Mouse (Mus musculus): Measurements from ENCODE around the gene Sf1. TPM values are rescaled to one million over a fixed set of nuclear protein-coding genes. Genes with fewer than 3 reads are reported as not detected.
A peak's percentile ranks its signal among the peaks of the same experiment; 100 is the strongest.

Gene Sf1
- polyA plus RNA-seq (2015; fragmentation: Nextera tagmentation; extraction: Ambion mirVana): 81.4 and 106 TPM in 2 replicates

GRCm38 (mm10) chr19:6363411-6364240 lies at the start of gene Sf1:
Sf1 (plus strand) TSS chr19:6363690.
- peak within 1 kb of the TSS; percentile 99 for H3K27ac ChIP-seq (ENCODE audit: low read depth, low read length)
- peak within 1 kb of the TSS; percentile 99 for H3K9ac ChIP-seq (ENCODE audit: low read depth, low read length)
- H3K9me3 ChIP-seq (ENCODE audit: control insufficient read depth, low read length): no peaks in the 10 kb centered on the region
- H3K4me1 ChIP-seq (ENCODE audit: control insufficient read depth, insufficient read depth, low read depth, low read length): peaks cover 20% of the 10 kb centered on the region
- H3K4me3 ChIP-seq (ENCODE audit: low read length): peak within 1 kb of the TSS; percentile 98
- H3K36me3 ChIP-seq (ENCODE audit: control insufficient read depth, insufficient read depth, low read length): peaks cover 22% of the 10 kb centered on the region
- under 1% methylated on average over 78 of the region's 85 CpGs for WGBS
- peak within 1 kb of the TSS; percentile 97 for H3K4me2 ChIP-seq (ENCODE audit: low read length)
- ATAC-seq: peak; percentile 99
- H3K27me3 ChIP-seq (replicated peaks; ENCODE audit: control insufficient read depth, insufficient read depth, low read length): no peaks in the 10 kb centered on the region

GRCm38 (mm10) chr19:6313796-6314195 lies 49.7 kb upstream of the Sf1 start:
- WGBS: 83% methylated on average over 8 of the region's 8 CpGs
- Histone ChIP-seq H3K4me1 (ENCODE audit: control insufficient read depth, insufficient read depth, low read depth, low read length) (no peaks in the 10 kb centered on the region), H3K9me3 (ENCODE audit: control insufficient read depth, low read length) (no peaks in the 10 kb centered on the region), H3K27me3 (replicated peaks; ENCODE audit: control insufficient read depth, insufficient read depth, low read length) (no peaks in the 10 kb centered on the region), H3K4me2 (ENCODE audit: low read length) (no peak overlapping the region), H3K9ac (ENCODE audit: low read depth, low read length) (no peak overlapping the region; the same call in 1 of the 2 replicates), H3K27ac (ENCODE audit: low read depth, low read length) (no peak overlapping the region), H3K4me3 (ENCODE audit: low read length) (no peak overlapping the region), H3K36me3 (ENCODE audit: control insufficient read depth, insufficient read depth, low read length) (no peaks in the 10 kb centered on the region; the same call in 1 of the 2 replicates)
- ATAC-seq: no peak

GRCm38 (mm10) chr19:6314513-6314912 lies 49.0 kb upstream of the Sf1 start:
- Histone ChIP-seq H3K9me3 (ENCODE audit: control insufficient read depth, low read length) (no peaks in the 10 kb centered on the region), H3K4me1 (ENCODE audit: control insufficient read depth, insufficient read depth, low read depth, low read length) (no peaks in the 10 kb centered on the region), H3K4me3 (ENCODE audit: low read length) (no peak overlapping the region), H3K9ac (ENCODE audit: low read depth, low read length) (no peak overlapping the region), H3K27ac (ENCODE audit: low read depth, low read length) (no peak overlapping the region), H3K4me2 (ENCODE audit: low read length) (no peak overlapping the region), H3K27me3 (replicated peaks; ENCODE audit: control insufficient read depth, insufficient read depth, low read length) (no peaks in the 10 kb centered on the region), H3K36me3 (ENCODE audit: control insufficient read depth, insufficient read depth, low read length) (peaks cover 2% of the 10 kb centered on the region; the same call in 1 of the 2 replicates)
- 84% methylated on average over 8 of the region's 8 CpGs for WGBS
- ATAC-seq: no peak

- whole genome bisulfite sequencing: 75% methylated on average over 14 of the region's 14 CpGs
- H3K4me2 ChIP-seq (ENCODE audit: low read length): no peak overlapping the region
- no peaks in the 10 kb centered on the region for H3K9me3 ChIP-seq (ENCODE audit: control insufficient read depth, low read length)
- no peaks in the 10 kb centered on the region for H3K27me3 ChIP-seq (replicated peaks; ENCODE audit: control insufficient read depth, insufficient read depth, low read length)
- H3K36me3 ChIP-seq (ENCODE audit: control insufficient read depth, insufficient read depth, low read length): peaks cover 2% of the 10 kb centered on the region; the same call in 1 of the 2 replicates
- no peak for ATAC-seq
- H3K4me3 ChIP-seq (ENCODE audit: low read length): no peak overlapping the region
- H3K27ac ChIP-seq (ENCODE audit: low read depth, low read length): no peak overlapping the region
- H3K4me1 ChIP-seq (ENCODE audit: control insufficient read depth, insufficient read depth, low read depth, low read length): no peaks in the 10 kb centered on the region
- H3K9ac ChIP-seq (ENCODE audit: low read depth, low read length): no peak overlapping the region
These were observed 47.9 kb upstream of the Sf1 start for GRCm38 (mm10) chr19:6315573-6315972.

- H3K4me1 ChIP-seq (ENCODE audit: control insufficient read depth, insufficient read depth, low read depth, low read length): no peaks in the 10 kb centered on the region
- H3K27me3 ChIP-seq (replicated peaks; ENCODE audit: control insufficient read depth, insufficient read depth, low read length): no peaks in the 10 kb centered on the region
- no peak overlapping the region for H3K9ac ChIP-seq (ENCODE audit: low read depth, low read length)
- H3K4me2 ChIP-seq (ENCODE audit: low read length): no peak overlapping the region
- ATAC-seq: no peak
- peaks cover 2% of the 10 kb centered on the region; the same call in 1 of the 2 replicates for H3K36me3 ChIP-seq (ENCODE audit: control insufficient read depth, insufficient read depth, low read length)
- no peak overlapping the region for H3K4me3 ChIP-seq (ENCODE audit: low read length)
- 91% methylated on average over 12 of the region's 12 CpGs for WGBS
- no peaks in the 10 kb centered on the region for H3K9me3 ChIP-seq (ENCODE audit: control insufficient read depth, low read length)
- H3K27ac ChIP-seq (ENCODE audit: low read depth, low read length): no peak overlapping the region
These were observed 45.3 kb upstream of the Sf1 start for GRCm38 (mm10) chr19:6318145-6318544.

- no peak for ATAC-seq
- no peaks in the 10 kb centered on the region for H3K9me3 ChIP-seq (ENCODE audit: control insufficient read depth, low read length)
- no peak overlapping the region for H3K9ac ChIP-seq (ENCODE audit: low read depth, low read length)
- 82% methylated on average over 8 of the region's 8 CpGs for WGBS
- no peak overlapping the region for H3K4me3 ChIP-seq (ENCODE audit: low read length)
- no peaks in the 10 kb centered on the region for H3K27me3 ChIP-seq (replicated peaks; ENCODE audit: control insufficient read depth, insufficient read depth, low read length)
- peaks cover 2% of the 10 kb centered on the region; the same call in 1 of the 2 replicates for H3K36me3 ChIP-seq (ENCODE audit: control insufficient read depth, insufficient read depth, low read length)
- no peak overlapping the region for H3K27ac ChIP-seq (ENCODE audit: low read depth, low read length)
- no peak overlapping the region for H3K4me2 ChIP-seq (ENCODE audit: low read length)
- no peaks in the 10 kb centered on the region for H3K4me1 ChIP-seq (ENCODE audit: control insufficient read depth, insufficient read depth, low read depth, low read length)
These were observed 42.1 kb upstream of the Sf1 start for GRCm38 (mm10) chr19:6321358-6321757.

- WGBS: 85% methylated on average over 33 of the region's 33 CpGs
- H3K9me3 ChIP-seq (ENCODE audit: control insufficient read depth, low read length): no peaks in the 10 kb centered on the region
- no peak overlapping the region for H3K27ac ChIP-seq (ENCODE audit: low read depth, low read length)
- no peak overlapping the region for H3K9ac ChIP-seq (ENCODE audit: low read depth, low read length)
- H3K4me2 ChIP-seq (ENCODE audit: low read length): no peak overlapping the region
- no peaks in the 10 kb centered on the region for H3K4me1 ChIP-seq (ENCODE audit: control insufficient read depth, insufficient read depth, low read depth, low read length)
- no peak overlapping the region for H3K4me3 ChIP-seq (ENCODE audit: low read length)
- no peak for ATAC-seq
- H3K36me3 ChIP-seq (ENCODE audit: control insufficient read depth, insufficient read depth, low read length): peaks cover 2% of the 10 kb centered on the region; the same call in 1 of the 2 replicates
- H3K27me3 ChIP-seq (replicated peaks; ENCODE audit: control insufficient read depth, insufficient read depth, low read length): no peaks in the 10 kb centered on the region
These were observed 41.5 kb upstream of the Sf1 start for GRCm38 (mm10) chr19:6321786-6322621.

GRCm38 (mm10) chr19:6324751-6325150 lies 38.7 kb upstream of the Sf1 start:
- 82% methylated on average over 9 of the region's 9 CpGs for WGBS
- H3K9me3 ChIP-seq (ENCODE audit: control insufficient read depth, low read length): no peaks in the 10 kb centered on the region
- no peaks in the 10 kb centered on the region for H3K4me1 ChIP-seq (ENCODE audit: control insufficient read depth, insufficient read depth, low read depth, low read length)
- H3K27me3 ChIP-seq (replicated peaks; ENCODE audit: control insufficient read depth, insufficient read depth, low read length): no peaks in the 10 kb centered on the region
- ATAC-seq: no peak
- H3K36me3 ChIP-seq (ENCODE audit: control insufficient read depth, insufficient read depth, low read length): no peaks in the 10 kb centered on the region
- H3K9ac ChIP-seq (ENCODE audit: low read depth, low read length): no peak overlapping the region
- no peak overlapping the region for H3K4me3 ChIP-seq (ENCODE audit: low read length)
- H3K27ac ChIP-seq (ENCODE audit: low read depth, low read length): no peak overlapping the region
- H3K4me2 ChIP-seq (ENCODE audit: low read length): no peak overlapping the region

GRCm38 (mm10) chr19:6331178-6331577 lies 32.3 kb upstream of the Sf1 start:
- Histone ChIP-seq H3K27ac (ENCODE audit: low read depth, low read length) (no peak overlapping the region), H3K4me2 (ENCODE audit: low read length) (no peak overlapping the region), H3K9ac (ENCODE audit: low read depth, low read length) (no peak overlapping the region), H3K4me1 (ENCODE audit: control insufficient read depth, insufficient read depth, low read depth, low read length) (peaks cover 12% of the 10 kb centered on the region), H3K9me3 (ENCODE audit: control insufficient read depth, low read length) (no peaks in the 10 kb centered on the region), H3K36me3 (ENCODE audit: control insufficient read depth, insufficient read depth, low read length) (no peaks in the 10 kb centered on the region), H3K4me3 (ENCODE audit: low read length) (no peak overlapping the region), H3K27me3 (replicated peaks; ENCODE audit: control insufficient read depth, insufficient read depth, low read length) (no peaks in the 10 kb centered on the region)
- 75% methylated on average over 5 of the region's 5 CpGs for WGBS
- no peak for ATAC-seq
